Mouse (Mus musculus): Measurements from ENCODE around the gene Slc12a3.
"Not testable (repeated sequence)": the region's sequence is repeated elsewhere in the genome, so short reads cannot be mapped to it uniquely, and the experiment has no call there.

Slc12a3 gene

GRCm38 (mm10) chr8:94377031-94377430 lies 48.0 kb downstream of the Slc12a3 start:
- no peak for DNase-seq

- no peak for DNase-seq
These were observed 48.8 kb downstream of the Slc12a3 start for GRCm38 (mm10) chr8:94377714-94378205.

DNA sequence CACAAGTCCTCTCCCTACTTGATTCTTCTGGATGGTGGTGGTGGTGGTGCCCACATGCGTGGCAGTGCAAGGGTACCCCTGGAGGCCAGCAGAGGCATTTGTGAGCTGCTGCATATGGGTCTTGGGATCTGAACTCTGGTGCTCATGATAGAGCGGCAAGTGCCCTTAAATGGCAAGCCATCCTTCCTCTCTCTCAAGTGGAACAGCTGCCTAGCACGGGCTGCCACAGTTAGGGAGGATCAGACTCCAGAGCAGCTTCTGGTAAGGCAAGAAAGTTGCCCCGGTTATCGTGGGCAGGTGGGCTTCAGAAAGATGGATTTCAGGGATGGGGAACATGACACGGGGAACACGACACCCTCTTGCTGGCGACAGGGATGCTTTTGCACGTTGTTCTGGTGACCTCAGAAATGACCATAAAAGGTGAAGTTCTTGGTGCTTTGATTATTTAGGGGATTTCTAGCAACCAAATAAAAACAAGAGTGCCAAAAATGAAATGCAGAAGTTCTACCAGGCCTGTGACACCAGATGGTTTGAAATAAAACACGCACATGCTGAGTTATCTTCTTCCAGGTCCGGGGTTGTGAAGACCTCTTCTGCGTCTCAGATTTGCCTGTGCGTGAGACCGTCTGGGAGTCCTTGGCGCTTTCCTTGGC lies 49.9 kb downstream of the Slc12a3 start:
- no peak for DNase-seq

GRCm38 (mm10) chr8:94379686-94380085 lies 50.7 kb downstream of the Slc12a3 start:
- DNase-seq: no peak

DNA sequence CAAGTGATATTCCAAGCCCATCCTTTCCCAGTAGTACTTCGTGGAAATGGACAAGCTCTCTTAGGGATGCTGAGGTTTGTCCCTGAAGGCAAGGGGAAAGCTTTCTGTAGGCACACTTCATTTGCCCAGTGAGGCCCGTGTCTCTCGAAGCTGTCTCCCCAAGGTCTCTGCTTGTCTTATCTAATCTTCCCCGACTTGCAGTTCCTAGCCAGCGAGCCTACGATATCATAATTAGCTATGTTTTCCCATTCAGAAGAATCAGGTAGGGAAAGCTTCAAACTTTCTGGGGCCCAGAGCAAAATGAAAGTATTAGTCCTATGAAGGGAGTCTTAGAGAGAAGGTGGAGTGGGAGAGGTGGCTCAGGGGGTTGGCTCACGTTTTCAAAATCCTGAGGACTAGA lies 55.2 kb downstream of the Slc12a3 start:
- no peak for DNase-seq

DNA sequence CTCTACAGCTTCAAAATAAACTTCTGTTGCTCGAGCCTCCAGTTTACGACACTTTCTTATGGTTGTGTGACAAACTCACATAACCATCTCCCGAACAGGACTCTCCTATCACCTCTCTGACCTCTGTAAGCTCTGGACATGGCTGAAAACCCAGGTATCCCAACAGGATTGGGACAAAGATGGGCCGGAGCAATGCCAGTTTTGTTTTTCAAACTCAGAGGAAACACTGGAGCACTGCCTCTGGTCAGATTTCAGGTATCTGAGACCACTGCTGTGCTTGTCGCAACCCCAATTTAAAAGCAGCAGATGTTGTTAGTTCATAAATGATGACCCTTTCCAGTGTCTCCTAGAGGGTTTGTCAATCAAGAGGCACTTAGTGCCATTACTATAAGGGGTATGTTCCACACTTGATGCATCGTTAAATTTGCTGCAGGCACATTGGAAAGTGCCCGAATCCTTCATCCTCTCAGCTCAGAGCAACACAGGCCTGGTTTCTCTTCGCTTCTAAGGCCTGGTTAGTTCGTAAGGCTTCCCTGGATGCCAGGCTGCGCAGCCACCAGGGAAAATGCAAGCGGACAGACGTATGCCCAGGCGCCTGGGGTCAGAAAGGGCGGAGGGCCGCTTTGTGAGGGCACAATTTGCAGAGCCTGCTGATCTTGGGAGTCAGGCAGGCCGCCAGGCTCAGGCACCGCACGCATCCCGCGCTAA lies 56.7 kb downstream of the Slc12a3 start:
- DNase-seq: peak; percentile 11

DNA sequence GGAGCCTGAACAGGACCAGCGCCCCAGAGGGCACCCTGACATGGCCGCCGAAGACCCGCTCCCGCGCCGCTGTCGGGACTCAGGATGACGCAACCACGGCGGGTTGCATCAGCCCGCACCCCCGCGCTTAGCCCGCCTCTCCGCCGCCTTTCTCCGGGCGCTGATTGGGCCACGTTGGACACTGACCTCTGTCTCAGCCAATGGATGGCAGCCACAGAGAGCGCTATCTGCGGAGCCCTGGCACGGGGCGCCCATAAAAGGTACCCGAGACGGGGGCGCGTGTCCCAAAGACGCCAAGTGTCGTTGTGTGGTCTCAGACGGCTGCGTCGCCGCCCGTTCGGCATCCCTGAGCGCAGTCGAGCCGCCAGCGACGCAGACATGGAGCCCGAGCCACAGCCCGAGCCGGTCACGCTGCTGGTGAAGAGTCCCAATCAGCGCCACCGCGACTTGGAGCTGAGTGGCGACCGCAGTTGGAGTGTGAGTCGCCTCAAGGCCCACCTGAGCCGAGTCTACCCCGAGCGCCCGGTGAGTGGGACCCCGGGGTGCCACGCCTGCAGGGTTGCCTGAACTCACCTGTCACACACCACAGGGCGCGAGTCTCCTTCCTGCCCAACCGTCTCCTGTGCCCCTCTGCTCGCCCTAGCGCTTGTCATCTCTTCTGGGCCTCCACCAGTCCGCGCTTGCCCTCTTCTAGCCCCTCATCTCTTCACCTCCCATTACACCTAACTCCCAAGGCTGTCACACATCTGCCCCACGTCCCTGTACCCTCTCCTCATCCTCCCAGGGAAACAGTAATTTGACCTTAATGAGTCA lies 57.4 kb downstream of the Slc12a3 start, which contains the start of gene Herpud1:
Gene Herpud1 (plus strand): TSS at position 225 of the 813 bp plus-strand sequence.
- DNase-seq: peak; percentile 98

DNA sequence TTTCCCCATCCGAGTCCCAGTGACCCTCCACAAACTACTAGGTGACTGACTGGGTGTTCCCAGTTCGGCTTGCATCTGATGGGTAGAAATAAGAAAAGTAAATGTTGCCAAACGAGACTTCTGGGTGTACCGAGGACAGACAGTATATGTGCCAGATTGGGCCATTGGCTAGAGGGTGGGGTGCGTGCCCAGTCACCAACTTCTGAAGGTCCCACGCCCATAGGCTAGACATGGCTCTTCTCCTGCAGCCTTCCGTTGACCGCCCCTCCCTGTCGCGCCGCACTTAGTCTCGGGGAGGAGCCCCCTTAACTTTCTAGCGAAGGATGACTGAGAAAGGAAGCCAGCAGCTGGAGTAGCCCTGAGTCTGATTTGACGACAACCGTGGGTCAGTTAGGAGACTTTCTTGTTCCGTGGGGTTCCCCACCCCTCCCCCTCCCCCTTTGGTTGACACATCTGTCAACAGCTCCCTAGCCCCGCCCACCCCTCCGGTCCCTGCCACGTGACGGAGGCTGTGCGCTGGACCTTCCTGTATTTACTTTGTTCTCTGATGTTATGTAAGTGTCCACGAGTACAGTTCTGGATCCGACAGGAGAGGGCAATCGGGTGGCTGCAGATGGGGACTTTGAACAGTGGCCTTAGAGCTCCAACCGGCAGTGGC lies 58.2 kb downstream of the Slc12a3 start:
- peak; percentile 63 for DNase-seq

DNA sequence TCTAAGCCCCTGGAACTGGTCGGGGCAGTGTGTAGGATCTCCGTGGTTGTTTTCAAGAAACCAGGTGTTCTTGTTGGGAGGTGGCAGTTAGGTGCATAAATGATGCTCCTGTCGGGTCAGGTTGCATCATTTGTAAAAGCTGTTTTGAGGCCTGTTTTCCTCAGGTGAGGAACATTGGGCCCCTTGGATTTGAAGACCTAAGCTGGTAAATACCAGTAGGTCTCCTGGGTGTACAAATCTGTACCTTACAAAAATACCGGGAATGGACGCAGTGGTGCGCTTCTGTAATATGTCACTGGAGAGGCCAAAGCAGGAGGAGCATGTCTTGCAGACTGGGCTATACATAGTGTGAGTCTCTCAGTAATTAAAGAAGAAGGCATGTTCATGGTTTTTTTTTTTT lies 58.8 kb downstream of the Slc12a3 start:
- DNase-seq: peak; percentile 11

DNA sequence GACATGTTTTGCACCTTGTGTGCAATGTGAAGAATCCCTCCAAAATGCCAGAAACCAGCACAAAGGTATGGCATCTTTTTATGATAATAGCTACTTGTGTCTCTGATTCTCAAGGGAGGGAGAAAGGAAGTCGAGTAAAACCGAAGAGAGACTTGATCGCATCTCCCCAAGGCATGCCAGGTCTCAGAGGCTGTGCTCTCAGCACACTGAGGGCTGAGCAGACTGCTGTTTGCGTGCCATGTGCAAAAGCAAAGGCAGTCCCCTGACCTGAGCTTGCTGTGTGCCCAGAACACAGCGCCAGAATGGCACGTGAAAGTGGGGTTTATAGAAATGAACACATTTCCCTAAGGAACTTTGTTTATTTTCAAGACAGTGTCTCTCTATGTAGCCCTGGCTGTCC lies 60.5 kb downstream of the Slc12a3 start:
- DNase-seq: no peak

GRCm38 (mm10) chr8:94390429-94390828 lies 61.4 kb downstream of the Slc12a3 start:
- DNase-seq: no peak

GRCm38 (mm10) chr8:94390910-94391309 lies 61.9 kb downstream of the Slc12a3 start:
- DNase-seq: no peak

DNA sequence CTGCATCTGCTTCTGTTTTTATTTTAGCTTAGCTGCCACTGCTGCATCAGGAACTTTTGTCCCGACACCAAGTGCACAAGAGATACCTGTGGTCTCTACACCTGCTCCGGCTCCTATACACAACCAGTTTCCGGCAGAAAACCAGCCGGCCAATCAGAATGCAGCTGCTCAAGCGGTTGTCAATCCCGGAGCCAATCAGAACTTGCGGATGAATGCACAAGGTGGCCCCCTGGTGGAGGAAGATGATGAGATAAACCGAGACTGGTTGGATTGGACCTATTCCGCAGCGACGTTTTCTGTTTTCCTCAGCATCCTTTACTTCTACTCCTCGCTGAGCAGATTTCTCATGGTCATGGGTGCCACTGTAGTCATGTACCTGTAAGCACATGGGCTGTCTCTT lies 63.1 kb downstream of the Slc12a3 start:
- no peak for DNase-seq

DNA sequence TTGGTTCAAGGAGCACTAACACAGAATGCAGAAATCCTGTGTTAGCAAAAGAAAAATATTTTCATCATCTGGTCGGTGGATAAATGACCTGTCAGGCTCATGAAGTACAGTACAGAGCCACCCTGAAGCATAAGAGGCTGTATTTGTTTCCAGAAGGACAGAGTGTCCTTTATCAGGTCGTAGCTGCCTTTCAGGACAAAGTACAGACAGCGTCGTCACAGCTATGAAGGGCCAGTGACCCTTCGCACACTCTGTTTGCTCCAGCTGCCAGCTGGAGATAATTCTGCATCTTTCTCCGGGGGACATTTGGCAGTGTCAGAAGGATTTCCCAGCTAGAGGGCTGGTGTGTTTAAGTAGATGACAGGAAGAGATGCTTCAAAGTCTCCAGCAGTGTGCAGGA lies 63.6 kb downstream of the Slc12a3 start:
- DNase-seq: no peak

DNA sequence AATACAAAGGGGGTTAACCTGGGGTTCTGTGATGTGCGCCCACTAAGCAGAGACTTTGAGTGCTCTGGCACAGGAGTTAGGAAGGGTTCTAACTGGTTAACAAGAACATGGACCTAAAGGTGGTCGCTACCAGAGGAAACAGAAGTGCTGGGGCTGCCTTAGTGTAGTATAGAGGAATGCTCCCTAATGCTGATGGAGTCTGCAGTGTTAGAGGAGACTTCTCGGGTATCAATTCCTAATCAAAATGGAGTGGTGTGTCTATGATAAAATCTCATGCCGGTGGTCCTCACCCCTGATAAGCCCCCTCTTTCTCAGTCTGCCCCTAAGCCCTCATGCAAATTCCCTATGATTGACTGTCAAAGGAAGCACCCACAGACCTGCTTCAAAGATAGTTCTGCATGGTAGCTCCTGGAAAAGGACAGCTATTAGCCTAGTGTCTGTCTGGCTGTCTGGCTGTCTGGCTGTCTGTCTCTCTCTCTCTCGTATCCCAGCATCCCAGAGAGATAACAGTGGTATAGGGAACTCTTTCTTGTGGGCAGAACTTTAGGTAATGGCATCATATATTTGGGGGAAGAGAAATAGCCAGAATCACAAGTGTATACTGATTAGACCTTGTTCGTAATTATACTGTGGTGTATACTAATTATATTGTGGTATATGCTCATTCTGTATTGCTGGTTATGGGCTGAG lies 67.0 kb downstream of the Slc12a3 start:
- no peak for DNase-seq

DNA sequence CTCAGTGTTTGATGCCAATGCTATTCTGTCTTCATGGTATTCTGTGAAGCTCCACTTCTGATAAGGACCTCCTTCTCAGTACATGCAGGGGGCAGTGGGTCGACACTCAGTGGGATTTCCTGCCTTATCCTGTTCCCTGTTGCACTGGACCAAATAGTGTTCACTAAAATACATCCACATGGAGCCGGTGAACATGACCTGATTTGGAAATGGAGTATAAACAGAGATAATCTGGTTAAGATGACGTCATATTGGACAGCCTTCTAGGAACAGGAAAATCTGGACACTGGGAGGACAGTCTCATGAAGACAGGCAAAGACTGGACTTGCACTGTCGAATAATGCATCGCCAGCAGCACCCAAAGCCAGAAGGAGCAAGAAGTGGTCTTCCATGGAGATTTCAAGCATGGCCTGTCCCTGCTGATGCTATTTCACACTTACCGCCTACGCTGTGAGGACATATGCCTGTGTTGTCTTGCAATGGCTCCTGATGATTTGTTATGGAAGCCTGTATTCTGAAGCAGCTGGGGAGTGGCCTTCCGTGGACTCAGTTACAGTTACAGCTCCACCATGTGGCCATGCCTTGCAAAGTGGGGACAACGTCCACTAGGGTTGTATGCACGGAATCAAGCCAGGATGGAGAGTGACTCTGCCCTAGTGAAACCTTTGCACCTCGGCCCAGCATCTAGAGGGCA lies 68.1 kb downstream of the Slc12a3 start:
- peak; percentile 34 for DNase-seq

DNA sequence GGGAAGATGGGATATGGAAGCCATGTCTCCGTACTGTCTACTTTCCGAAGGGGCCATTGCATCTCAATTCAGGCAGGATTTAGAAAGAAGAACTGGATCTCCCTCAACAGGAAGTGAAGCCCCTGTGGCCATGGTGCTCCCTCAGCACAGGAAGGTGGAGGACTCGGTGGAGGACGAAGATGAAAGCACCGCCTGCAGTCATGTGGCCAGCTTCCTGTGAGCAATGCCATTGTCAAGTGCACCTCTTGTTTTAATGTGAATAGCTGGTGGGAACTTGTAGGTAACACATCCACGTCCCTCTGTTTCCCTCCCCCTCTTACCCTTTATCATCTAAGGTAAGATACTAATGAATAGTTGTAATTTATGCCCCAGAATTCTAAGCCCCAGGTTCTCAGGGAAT lies 69.6 kb downstream of the Slc12a3 start:
- no peak for DNase-seq

- DNase-seq: no peak
These were observed 70.5 kb downstream of the Slc12a3 start for GRCm38 (mm10) chr8:94399361-94399953.

- not testable (repeated sequence) for DNase-seq
These were observed 71.0 kb downstream of the Slc12a3 start for GRCm38 (mm10) chr8:94399957-94400356.

GRCm38 (mm10) chr8:94408443-94409080 lies 79.6 kb downstream of the Slc12a3 start:
- DNase-seq: no peak

DNA sequence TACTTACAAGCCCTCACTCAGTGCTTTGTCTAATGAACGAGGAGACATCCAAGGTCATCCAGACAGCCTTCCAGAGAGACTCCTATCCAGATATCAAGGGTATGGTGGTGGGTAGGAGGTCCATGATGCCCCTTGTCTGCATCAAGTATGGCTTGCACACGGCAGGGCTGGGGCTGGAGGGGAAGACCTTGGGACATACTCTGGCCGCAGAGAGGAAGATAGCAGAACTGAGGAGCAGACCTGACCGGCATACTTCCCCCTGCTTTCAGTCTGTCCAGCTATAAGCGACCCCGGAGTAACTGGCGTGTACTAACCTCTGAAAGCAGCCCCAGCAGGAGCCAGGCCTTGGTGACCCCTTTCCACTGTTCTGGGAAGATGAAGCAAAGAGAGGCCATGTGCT lies 80.5 kb downstream of the Slc12a3 start:
- no peak for DNase-seq

Data from cerebellum, adult 11 months (tissue).